Mouse (Mus musculus) naive thymus-derived CD4-positive, alpha-beta T cell, adult 2 months (primary cell): Measurements from ENCODE around the gene Zfp446.

ENCODE experiments used
- DNase-seq: peaks from one replicate; pipeline ENCODE4 v3.0.0-alpha.2; 2011; ENCODE audit warnings: low read depth

Gene Zfp446

DNA sequence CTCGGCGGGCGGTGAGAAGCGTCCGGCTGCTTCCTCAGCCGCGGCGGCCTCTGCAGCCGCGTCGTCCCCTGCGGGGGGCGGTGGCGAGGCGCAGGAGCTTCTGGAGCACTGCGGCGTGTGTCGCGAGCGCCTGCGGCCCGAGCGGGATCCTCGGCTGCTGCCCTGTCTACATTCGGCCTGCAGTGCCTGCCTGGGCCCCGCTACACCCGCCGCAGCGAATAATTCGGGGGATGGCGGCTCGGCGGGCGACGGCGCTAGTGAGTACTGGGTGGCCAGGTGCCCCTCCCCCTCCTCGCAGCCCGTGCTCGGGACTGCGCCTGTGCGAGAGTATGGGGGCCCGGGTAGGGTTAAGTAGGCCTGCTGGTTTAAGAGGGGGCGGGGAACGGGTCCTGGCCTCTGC, 47.2 kb downstream of the Zfp446 start:
- no peak for DNase-seq

DNA sequence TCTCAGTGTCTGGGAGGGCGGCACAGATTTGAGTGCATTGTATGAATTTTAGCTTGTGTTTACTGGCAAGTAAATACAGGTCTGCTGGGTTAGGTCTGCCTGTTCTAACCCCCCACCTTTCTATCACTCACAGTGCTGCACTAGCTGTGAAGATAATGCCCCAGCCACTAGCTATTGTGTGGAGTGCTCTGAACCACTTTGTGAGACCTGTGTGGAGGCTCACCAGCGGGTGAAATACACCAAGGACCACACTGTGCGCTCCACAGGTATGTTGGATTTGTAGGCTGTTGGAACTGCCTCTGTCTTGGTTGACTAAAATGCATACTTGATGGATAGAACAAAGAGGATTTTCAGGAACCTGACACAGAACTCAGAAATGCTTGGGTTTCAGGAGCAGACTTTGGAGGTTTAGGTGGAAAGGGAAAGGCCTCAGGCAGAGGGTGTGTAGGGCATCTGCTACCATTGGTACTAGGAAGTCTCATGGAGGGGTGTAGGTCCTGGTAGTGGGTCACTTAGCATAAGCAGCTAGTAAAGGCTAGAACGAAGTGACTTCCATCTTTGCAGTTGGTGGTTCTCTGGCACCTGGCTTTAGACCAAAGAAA, 48.0 kb downstream of the Zfp446 start:
- DNase-seq: no peak

DNA sequence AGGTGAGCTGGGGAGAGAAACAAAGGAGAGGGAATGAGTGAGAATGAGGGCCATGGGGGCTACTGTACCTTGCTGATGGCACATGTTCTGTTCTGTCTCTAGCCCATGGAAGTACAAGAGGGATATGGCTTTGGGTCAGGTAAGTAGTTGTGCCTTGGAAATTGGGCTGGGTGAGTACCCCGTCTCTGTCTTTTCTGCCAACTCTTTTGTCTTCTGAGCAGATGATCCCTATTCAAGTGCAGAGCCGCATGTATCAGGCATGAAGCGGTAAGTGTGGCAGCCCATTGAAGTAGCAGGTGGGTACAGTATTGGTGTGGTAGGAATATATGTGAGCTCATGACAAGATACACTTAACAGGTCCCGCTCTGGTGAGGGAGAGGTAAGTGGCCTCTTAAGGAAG, 51.3 kb downstream of the Zfp446 start:
- no peak for DNase-seq

DNA sequence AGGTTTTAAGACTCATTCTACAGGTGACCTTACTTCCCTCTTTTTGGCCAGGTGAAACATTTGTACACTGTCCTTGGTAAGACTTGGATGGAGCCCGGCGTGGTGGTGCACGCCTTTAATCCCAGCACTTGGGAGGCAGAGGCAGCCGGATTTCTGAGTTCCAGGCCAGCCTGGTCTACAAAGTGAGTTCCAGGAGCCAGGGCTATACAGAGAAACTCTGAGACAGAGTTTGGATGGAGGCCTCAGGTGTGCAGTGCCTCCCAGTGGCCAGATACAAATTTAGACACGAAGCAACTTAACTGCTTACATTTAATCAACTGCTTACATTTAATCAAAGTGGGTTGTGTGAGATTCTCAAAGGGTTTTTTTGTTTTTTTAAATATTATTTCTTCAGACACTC, 53.4 kb downstream of the Zfp446 start:
- DNase-seq: peak; percentile 49

DNA sequence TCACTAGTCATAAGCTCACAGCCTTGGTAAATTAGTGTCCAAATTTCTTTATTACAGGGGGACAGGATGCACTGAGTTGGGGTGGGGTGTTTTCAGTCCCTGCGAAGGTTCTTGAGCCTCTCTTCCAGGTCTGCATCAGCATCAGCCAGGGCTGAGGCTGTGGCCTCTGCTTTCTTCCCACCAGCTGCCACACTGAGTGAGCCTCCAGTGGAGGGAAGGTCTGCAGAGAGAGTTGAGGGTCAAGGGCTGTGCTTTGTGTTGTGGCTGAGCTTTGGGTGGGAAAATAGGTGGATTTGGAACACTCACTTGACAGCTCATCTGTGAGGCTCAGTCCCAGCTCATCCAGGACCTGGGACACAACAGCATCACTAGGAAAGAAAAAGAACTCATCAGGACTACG, 54.3 kb downstream of the Zfp446 start:
- no peak for DNase-seq

DNA sequence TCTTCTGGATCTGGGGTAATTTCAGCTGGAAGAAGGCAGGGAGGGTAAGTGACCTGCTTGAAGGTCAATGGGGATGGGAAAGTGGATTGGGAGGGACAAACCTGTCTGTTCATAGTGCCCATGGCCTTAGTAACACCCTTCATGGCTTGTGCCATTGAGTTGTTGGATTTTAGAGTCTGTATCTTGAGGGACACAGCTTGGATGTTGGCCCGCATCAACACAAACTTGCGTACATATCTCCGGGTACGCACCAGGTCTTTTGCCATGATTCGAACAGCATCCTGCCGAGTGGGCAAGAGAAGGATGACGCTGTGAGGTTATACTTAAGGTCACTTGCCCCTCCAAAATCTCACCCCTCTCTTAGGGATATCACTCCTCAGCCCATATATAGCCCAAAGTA, 54.9 kb downstream of the Zfp446 start:
- no peak for DNase-seq

DNA sequence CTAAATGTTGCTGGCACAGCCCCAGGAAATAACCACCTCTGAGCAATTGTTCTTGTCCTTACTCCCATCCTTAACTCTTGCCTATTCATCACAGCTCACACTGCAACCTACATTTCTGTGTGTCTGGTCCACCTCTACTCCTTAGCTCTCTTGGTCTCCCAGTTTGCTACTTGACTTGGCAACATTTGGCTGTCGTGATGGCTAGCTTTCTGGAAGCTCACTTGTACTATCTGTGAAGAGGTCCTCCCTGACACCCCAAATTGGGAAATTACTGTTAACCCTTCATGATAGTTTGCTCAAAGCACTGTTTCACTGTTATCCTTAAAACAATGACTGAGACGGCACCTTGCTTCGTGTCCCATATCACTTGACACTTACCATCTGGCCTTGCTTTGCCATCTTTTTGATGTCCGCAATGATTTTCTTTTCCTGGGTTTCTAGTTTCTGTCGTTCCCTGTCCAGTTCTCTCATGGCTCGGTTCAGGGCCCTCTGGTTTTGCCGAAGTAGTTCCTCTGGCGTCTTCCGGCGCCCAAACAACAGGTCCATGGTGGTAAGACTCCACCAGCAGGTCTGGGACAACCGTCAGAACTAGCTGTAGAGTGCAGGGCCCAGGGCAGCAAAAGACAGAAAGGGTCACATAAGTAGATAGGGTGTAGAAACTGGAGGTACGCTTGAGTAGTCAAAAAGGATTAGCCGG, 56.0 kb downstream of the Zfp446 start:
- no peak for DNase-seq

DNA sequence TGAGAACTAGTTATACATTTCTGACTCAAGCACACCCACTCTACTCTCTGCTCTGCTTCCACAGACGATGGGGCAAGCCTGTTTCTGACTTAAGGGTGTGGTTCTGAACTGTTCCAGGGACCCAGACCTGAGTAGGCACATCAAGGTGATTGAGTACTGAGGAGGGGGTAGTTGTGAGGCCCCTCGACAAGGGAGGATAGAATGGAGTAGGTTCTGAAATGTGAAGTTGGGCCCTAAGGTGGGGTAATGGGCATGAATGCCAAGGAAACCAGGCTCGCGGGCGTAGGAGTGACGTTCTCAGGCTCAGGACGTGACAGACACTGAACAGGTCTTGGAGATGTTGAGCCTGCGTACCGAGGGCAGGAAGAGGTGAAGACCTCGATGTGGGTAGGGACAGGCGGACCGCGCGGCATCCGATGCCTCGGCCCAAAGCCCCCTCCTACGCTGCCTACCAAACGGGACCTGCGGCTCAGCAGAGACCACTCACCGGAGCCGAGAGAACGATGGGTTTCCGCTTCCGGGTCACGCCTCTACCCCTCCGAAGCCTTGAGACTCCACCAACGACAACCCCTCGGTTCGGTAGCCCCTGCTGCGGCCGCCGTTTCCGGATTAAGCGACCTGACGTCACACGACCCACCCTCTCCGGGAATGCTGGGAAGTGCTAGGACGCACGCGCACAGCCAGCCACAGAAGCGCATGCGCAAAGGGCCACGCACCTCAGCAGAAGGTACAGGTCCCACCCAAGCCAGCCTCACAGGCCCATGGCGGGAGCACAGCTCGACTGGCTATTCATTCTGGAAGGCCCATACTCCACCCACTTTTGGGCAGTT, 56.7 kb downstream of the Zfp446 start, which contains the start of gene Chmp2a:
TSS of gene Chmp2a (minus strand) at position 660 of the 830 bp plus-strand sequence.
- DNase-seq: peak; percentile 97
